Mouse (Mus musculus): ENCODE measurements around the gene Cacna1c. TPM values are rescaled to one million over a fixed set of nuclear protein-coding genes. Genes with fewer than 3 reads are reported as not detected.

Gene Cacna1c
- total RNA-seq, 1 experiment, result 0.98 TPM

DNA sequence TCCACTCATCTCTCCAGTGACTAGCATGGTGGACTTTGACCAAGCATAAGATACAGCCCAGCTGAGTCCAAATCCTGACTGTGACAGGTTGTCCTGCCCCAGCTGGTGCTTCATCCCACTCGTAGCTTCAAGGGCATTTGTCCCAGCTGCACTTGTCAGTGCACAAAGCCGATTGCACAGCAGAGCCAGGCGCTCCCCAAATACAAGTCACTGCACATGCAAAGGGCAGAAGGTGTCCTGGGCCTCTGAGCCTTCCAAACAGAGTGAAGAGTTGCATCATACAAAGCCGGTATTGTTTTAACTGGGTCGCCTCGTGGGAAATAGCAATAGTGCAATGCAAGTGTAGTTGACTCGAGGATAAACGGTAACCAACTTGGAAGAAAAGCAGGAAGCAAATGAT lies 113.6 kb downstream of the Cacna1c start:
- no peak overlapping the region for H3K9ac ChIP-seq (ENCODE audit: insufficient read depth, low read depth, low read length, poor library complexity, severe bottlenecking)
- no peaks in the 10 kb centered on the region for H3K4me1 ChIP-seq (ENCODE audit: control insufficient read depth in 2 of 2, insufficient read depth in 2 of 2, low read length in 2 of 2, poor library complexity in 1 of 2)
- TF ChIP-seq MAFK (IDR thresholded peaks at IDR 0.05; ENCODE audit: insufficient read depth, low read depth, low read length), result no peak
- TF ChIP-seq ZC3H11A (IDR thresholded peaks at IDR 0.05; ENCODE audit: borderline replicate concordance, low read depth, low read length), result no peak
- no peak for TF ChIP-seq CHD2 (IDR thresholded peaks at IDR 0.05; ENCODE audit: low read depth, low read length)
- TF ChIP-seq ZNF384 (IDR thresholded peaks at IDR 0.05; ENCODE audit: low read depth, low read length), result no peak
- no peak for TF ChIP-seq HCFC1 (IDR thresholded peaks at IDR 0.05; ENCODE audit: borderline replicate concordance, insufficient read depth, low read length)
- in situ Hi-C loops (cut with MboI; ENCODE audit: low sequenced_read_pairs in 2 of 2, unreplicated experiment in 2 of 2), result no loop called here
- H3K4me3 ChIP-seq (ENCODE audit: insufficient read depth in 1 of 2, low read depth in 1 of 2, low read length in 2 of 2, poor library complexity in 1 of 2, severe bottlenecking in 1 of 2), result no peak overlapping the region
- no peaks in the 10 kb centered on the region for H3K36me3 ChIP-seq (ENCODE audit: control insufficient read depth, insufficient read depth, low read length, poor library complexity, severe bottlenecking)
- H3K9me3 ChIP-seq (ENCODE audit: control insufficient read depth, insufficient read depth, low read depth, low read length), result no peaks in the 10 kb centered on the region
- no peak for DNase-seq (ENCODE audit: low read depth, low spot score)
- H3K27ac ChIP-seq (ENCODE audit: insufficient read depth, low read depth, low read length, poor library complexity, severe bottlenecking), result no peak overlapping the region

DNA sequence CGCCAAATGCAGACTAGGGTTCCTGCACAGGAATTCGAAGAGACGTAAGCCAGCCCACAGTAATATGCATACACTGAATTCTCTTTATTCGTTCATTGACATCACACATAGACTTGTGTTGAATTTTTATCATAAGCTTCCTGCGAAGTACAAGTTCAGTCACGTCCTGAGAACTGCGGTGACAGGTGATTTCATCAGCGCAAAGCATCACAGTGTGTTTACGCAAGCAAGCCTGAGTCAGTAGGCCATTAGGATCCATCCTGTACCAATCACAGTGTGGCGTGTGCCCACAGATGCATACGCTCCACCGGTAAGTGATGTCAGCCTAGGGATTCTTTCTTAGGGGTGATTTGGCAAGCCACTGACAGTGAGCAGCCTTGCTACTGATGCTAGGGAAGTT lies 114.6 kb downstream of the Cacna1c start:
- in situ Hi-C loops (cut with MboI; ENCODE audit: low sequenced_read_pairs in 2 of 2, unreplicated experiment in 2 of 2), result no loop called here
- Histone ChIP-seq H3K27ac (ENCODE audit: insufficient read depth, low read depth, low read length, poor library complexity, severe bottlenecking) (no peak overlapping the region), H3K4me1 (ENCODE audit: control insufficient read depth in 2 of 2, insufficient read depth in 2 of 2, low read length in 2 of 2, poor library complexity in 1 of 2) (no peaks in the 10 kb centered on the region), H3K9ac (ENCODE audit: insufficient read depth, low read depth, low read length, poor library complexity, severe bottlenecking) (no peak overlapping the region), H3K9me3 (ENCODE audit: control insufficient read depth, insufficient read depth, low read depth, low read length) (no peaks in the 10 kb centered on the region), H3K36me3 (ENCODE audit: control insufficient read depth, insufficient read depth, low read length, poor library complexity, severe bottlenecking) (no peaks in the 10 kb centered on the region), H3K4me3 (ENCODE audit: insufficient read depth in 1 of 2, low read depth in 1 of 2, low read length in 2 of 2, poor library complexity in 1 of 2, severe bottlenecking in 1 of 2) (no peak overlapping the region)
- no peak for TF ChIP-seq ZNF384 (IDR thresholded peaks at IDR 0.05; ENCODE audit: low read depth, low read length)
- TF ChIP-seq ZC3H11A (IDR thresholded peaks at IDR 0.05; ENCODE audit: borderline replicate concordance, low read depth, low read length), result no peak
- TF ChIP-seq CHD2 (IDR thresholded peaks at IDR 0.05; ENCODE audit: low read depth, low read length), result no peak
- no peak for TF ChIP-seq HCFC1 (IDR thresholded peaks at IDR 0.05; ENCODE audit: borderline replicate concordance, insufficient read depth, low read length)
- no peak for TF ChIP-seq MAFK (IDR thresholded peaks at IDR 0.05; ENCODE audit: insufficient read depth, low read depth, low read length)
- no peak for DNase-seq (ENCODE audit: low read depth, low spot score)

DNA sequence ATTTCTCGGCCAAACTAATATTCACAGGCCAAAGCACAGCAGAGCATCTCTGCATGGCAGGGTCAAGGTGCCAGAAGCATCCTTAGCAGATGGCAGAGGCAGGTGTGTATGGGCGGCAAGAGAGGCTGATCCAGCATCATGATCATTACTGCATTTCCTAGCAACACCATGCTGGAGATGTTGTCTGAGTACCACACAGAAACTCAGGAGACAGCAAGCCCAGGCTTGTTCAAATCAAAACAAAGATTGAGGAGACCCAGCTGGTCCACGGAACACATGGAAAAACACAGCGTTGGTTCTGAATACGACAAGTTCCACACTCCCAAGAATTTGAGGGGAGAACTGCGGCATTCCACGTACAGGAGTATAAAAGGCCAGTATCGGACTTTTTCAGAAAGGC lies 116.6 kb downstream of the Cacna1c start:
- no peaks in the 10 kb centered on the region for H3K36me3 ChIP-seq (ENCODE audit: control insufficient read depth, insufficient read depth, low read length, poor library complexity, severe bottlenecking)
- in situ Hi-C loops (cut with MboI; ENCODE audit: low sequenced_read_pairs in 2 of 2, unreplicated experiment in 2 of 2), result no loop called here
- TF ChIP-seq ZNF384 (IDR thresholded peaks at IDR 0.05; ENCODE audit: low read depth, low read length) (no peak), HCFC1 (IDR thresholded peaks at IDR 0.05; ENCODE audit: borderline replicate concordance, insufficient read depth, low read length) (no peak), CHD2 (IDR thresholded peaks at IDR 0.05; ENCODE audit: low read depth, low read length) (no peak), ZC3H11A (IDR thresholded peaks at IDR 0.05; ENCODE audit: borderline replicate concordance, low read depth, low read length) (no peak), MAFK (IDR thresholded peaks at IDR 0.05; ENCODE audit: insufficient read depth, low read depth, low read length) (no peak)
- no peak overlapping the region for H3K9ac ChIP-seq (ENCODE audit: insufficient read depth, low read depth, low read length, poor library complexity, severe bottlenecking)
- no peak for DNase-seq (ENCODE audit: low read depth, low spot score)
- no peaks in the 10 kb centered on the region for H3K4me1 ChIP-seq (ENCODE audit: control insufficient read depth in 2 of 2, insufficient read depth in 2 of 2, low read length in 2 of 2, poor library complexity in 1 of 2)
- no peak overlapping the region for H3K4me3 ChIP-seq (ENCODE audit: insufficient read depth in 1 of 2, low read depth in 1 of 2, low read length in 2 of 2, poor library complexity in 1 of 2, severe bottlenecking in 1 of 2)
- H3K9me3 ChIP-seq (ENCODE audit: control insufficient read depth, insufficient read depth, low read depth, low read length), result no peaks in the 10 kb centered on the region
- H3K27ac ChIP-seq (ENCODE audit: insufficient read depth, low read depth, low read length, poor library complexity, severe bottlenecking), result no peak overlapping the region

DNA sequence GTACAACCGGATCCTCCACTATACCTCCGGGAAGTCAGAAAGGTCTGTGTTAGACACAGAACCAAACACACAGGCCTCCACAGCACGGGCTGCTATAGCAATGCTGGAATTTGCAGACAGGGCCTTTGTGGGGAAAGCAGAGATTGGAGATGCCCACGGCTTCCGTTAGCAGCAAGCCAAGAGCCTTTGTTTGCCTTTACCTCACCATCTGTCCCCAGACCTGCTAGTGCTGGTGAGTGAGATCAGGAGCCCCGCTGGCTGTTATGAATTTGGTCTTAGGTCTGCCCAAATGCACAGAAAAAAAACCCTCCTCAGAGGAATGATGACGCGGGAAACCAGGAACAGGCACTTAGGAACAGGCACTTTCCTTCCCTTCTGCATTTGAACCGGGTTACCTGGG lies 117.3 kb downstream of the Cacna1c start:
- in situ Hi-C loops (cut with MboI; ENCODE audit: low sequenced_read_pairs in 2 of 2, unreplicated experiment in 2 of 2), result no loop called here

DNA sequence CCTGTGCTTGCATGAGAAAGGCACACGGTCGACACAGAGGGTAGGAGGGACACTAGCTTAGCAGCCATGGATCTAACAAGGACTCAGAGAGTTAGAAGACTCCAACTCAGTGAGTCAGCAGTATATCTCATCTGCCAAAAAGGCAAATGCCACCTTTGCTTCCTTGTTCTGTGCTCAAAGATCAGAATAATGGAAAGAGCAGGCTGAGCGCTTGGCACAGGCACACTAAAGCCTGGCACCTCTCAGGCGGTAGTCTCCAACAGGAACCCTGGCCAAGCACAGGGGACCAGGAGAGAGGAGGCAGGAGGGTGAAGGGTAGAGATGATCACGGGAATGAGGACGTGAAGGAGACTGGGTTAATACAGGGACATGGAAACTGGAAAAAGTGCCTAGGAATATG lies 119.0 kb downstream of the Cacna1c start:
- no peaks in the 10 kb centered on the region for H3K36me3 ChIP-seq (ENCODE audit: control insufficient read depth, insufficient read depth, low read length, poor library complexity, severe bottlenecking)
- no peak for DNase-seq (ENCODE audit: low read depth, low spot score)
- TF ChIP-seq CHD2 (IDR thresholded peaks at IDR 0.05; ENCODE audit: low read depth, low read length) (no peak), ZNF384 (IDR thresholded peaks at IDR 0.05; ENCODE audit: low read depth, low read length) (no peak), MAFK (IDR thresholded peaks at IDR 0.05; ENCODE audit: insufficient read depth, low read depth, low read length) (no peak), HCFC1 (IDR thresholded peaks at IDR 0.05; ENCODE audit: borderline replicate concordance, insufficient read depth, low read length) (no peak), ZC3H11A (IDR thresholded peaks at IDR 0.05; ENCODE audit: borderline replicate concordance, low read depth, low read length) (no peak)
- H3K4me3 ChIP-seq (ENCODE audit: insufficient read depth in 1 of 2, low read depth in 1 of 2, low read length in 2 of 2, poor library complexity in 1 of 2, severe bottlenecking in 1 of 2), result no peak overlapping the region
- in situ Hi-C loops (cut with MboI; ENCODE audit: low sequenced_read_pairs in 2 of 2, unreplicated experiment in 2 of 2), result no loop called here
- no peaks in the 10 kb centered on the region for H3K4me1 ChIP-seq (ENCODE audit: control insufficient read depth in 2 of 2, insufficient read depth in 2 of 2, low read length in 2 of 2, poor library complexity in 1 of 2)
- H3K9ac ChIP-seq (ENCODE audit: insufficient read depth, low read depth, low read length, poor library complexity, severe bottlenecking), result no peak overlapping the region
- no peaks in the 10 kb centered on the region for H3K9me3 ChIP-seq (ENCODE audit: control insufficient read depth, insufficient read depth, low read depth, low read length)
- no peak overlapping the region for H3K27ac ChIP-seq (ENCODE audit: insufficient read depth, low read depth, low read length, poor library complexity, severe bottlenecking)

More for the DNA sequence above, 117.3 kb downstream of the Cacna1c start:
- DNase-seq (ENCODE audit: low read depth, low spot score), result no peak
- no peaks in the 10 kb centered on the region for H3K4me1 ChIP-seq (ENCODE audit: control insufficient read depth in 2 of 2, insufficient read depth in 2 of 2, low read length in 2 of 2, poor library complexity in 1 of 2)
- no peak overlapping the region for H3K27ac ChIP-seq (ENCODE audit: insufficient read depth, low read depth, low read length, poor library complexity, severe bottlenecking)
- no peak overlapping the region for H3K4me3 ChIP-seq (ENCODE audit: insufficient read depth in 1 of 2, low read depth in 1 of 2, low read length in 2 of 2, poor library complexity in 1 of 2, severe bottlenecking in 1 of 2)
- no peak overlapping the region for H3K9ac ChIP-seq (ENCODE audit: insufficient read depth, low read depth, low read length, poor library complexity, severe bottlenecking)
- TF ChIP-seq MAFK (IDR thresholded peaks at IDR 0.05; ENCODE audit: insufficient read depth, low read depth, low read length), result no peak
- no peak for TF ChIP-seq ZC3H11A (IDR thresholded peaks at IDR 0.05; ENCODE audit: borderline replicate concordance, low read depth, low read length)
- no peaks in the 10 kb centered on the region for H3K9me3 ChIP-seq (ENCODE audit: control insufficient read depth, insufficient read depth, low read depth, low read length)
- H3K36me3 ChIP-seq (ENCODE audit: control insufficient read depth, insufficient read depth, low read length, poor library complexity, severe bottlenecking), result no peaks in the 10 kb centered on the region
